8 mouse cellular contexts compared by ENCODE assay signal in genomic region chr5:149051571-149052420, GRCm38 (mm10). TPM values are rescaled to one million over a fixed set of nuclear protein-coding genes. Genes with fewer than 3 reads are reported as not detected.
DNase-seq lines count a peak whose midpoint lies in the region; ATAC-seq and TF ChIP-seq lines count a peak whose summit lies in the region.

No protein-coding gene starts in this region.

- no peaks in the 10 kb centered on the region for H3K9me3 ChIP-seq in forebrain, embryonic 12.5 days
- no peaks in the 10 kb centered on the region for H3K9me3 ChIP-seq in heart, postnatal 0 days (replicated peaks; ENCODE audit: control insufficient read depth, low read length)
- H3K9me3 ChIP-seq in liver, embryonic 15.5 days (replicated peaks): no peaks in the 10 kb centered on the region
- H3K9me3 ChIP-seq in neural tube, embryonic 11.5 days (ENCODE audit: control insufficient read depth, low read length): no peaks in the 10 kb centered on the region
- no peaks in the 10 kb centered on the region for H3K9me3 ChIP-seq in stomach, embryonic 15.5 days

- WGBS in forebrain, embryonic 12.5 days: under 1% methylated on average over 58 of the region's 120 CpGs
- under 1% methylated on average over 58 of the region's 120 CpGs for WGBS in heart, postnatal 0 days
- 1% methylated on average over 70 of the region's 120 CpGs for WGBS in liver, embryonic 15.5 days (ENCODE audit: insufficient replicate concordance)
- WGBS in neural tube, embryonic 11.5 days: 0% methylated on average over 53 of the region's 120 CpGs
- WGBS in stomach, embryonic 15.5 days: under 1% methylated on average over 57 of the region's 120 CpGs

- no peak for TF ChIP-seq CTCF in heart, postnatal 0 days (IDR thresholded peaks at IDR 0.05; ENCODE audit: low read depth)

- H3K27ac ChIP-seq in forebrain, embryonic 12.5 days: peak overlapping the region; percentile 100
- H3K27ac ChIP-seq in heart, postnatal 0 days (ENCODE audit: low read depth): peak overlapping the region; percentile 99
- H3K27ac ChIP-seq in liver, embryonic 15.5 days (replicated peaks): peak overlapping the region; percentile 97
- peak overlapping the region; percentile 100 for H3K27ac ChIP-seq in neural tube, embryonic 11.5 days (ENCODE audit: low read depth, low read length)
- peak overlapping the region; percentile 99 for H3K27ac ChIP-seq in stomach, embryonic 15.5 days

- H3K27me3 ChIP-seq in forebrain, embryonic 12.5 days: no peaks in the 10 kb centered on the region
- no peaks in the 10 kb centered on the region for H3K27me3 ChIP-seq in heart, postnatal 0 days (ENCODE audit: control insufficient read depth, insufficient read depth, low read length)
- no peaks in the 10 kb centered on the region for H3K27me3 ChIP-seq in liver, embryonic 15.5 days
- H3K27me3 ChIP-seq in neural tube, embryonic 11.5 days (ENCODE audit: control insufficient read depth, insufficient read depth, low read length): no peaks in the 10 kb centered on the region
- H3K27me3 ChIP-seq in stomach, embryonic 15.5 days (replicated peaks): no peaks in the 10 kb centered on the region

- TF ChIP-seq EP300 in heart, postnatal 0 days (IDR thresholded peaks at IDR 0.05; ENCODE audit: low read depth): no peak

- H3K4me2 ChIP-seq in forebrain, embryonic 12.5 days: peak overlapping the region; percentile 90
- peak overlapping the region; percentile 84 for H3K4me2 ChIP-seq in heart, postnatal 0 days (ENCODE audit: low read depth, low read length)
- peak overlapping the region; percentile 99 for H3K4me2 ChIP-seq in liver, embryonic 15.5 days
- H3K4me2 ChIP-seq in neural tube, embryonic 11.5 days (ENCODE audit: low read depth): peak overlapping the region; percentile 92
- H3K4me2 ChIP-seq in stomach, embryonic 15.5 days: peak overlapping the region; percentile 76

- peak; percentile 14 for ATAC-seq in CD4-positive, CD25-positive, alpha-beta regulatory T cell, adult 4 months
- peak; percentile 37 for ATAC-seq in forebrain, embryonic 12.5 days (ENCODE audit: low FRiP score)
- ATAC-seq in heart, postnatal 0 days (ENCODE audit: insufficient read depth, low read depth): peak; percentile 62
- ATAC-seq in liver, embryonic 15.5 days (ENCODE audit: insufficient read depth): peak; percentile 15
- peak; percentile 39 for ATAC-seq in neural tube, embryonic 11.5 days (ENCODE audit: insufficient read depth, low FRiP score, low TSS enrichment)
- ATAC-seq in stomach, embryonic 15.5 days (ENCODE audit: insufficient read depth, low FRiP score, low read depth): peak; percentile 44

- peak; percentile 21 for DNase-seq in c-Kit-negative CD71-positive TER-119-positive erythroid progenitor cells, embryonic 14.5 days (ENCODE audit: low read depth, low spot score)
- peak; percentile 86 for DNase-seq in heart, postnatal 0 days (ENCODE audit: low spot score)
- peak; percentile 87 to 90 for DNase-seq in kidney, postnatal 36 days
- peak; percentile 87 for DNase-seq in neural tube, embryonic 11.5 days (ENCODE audit: low spot score)

- peak overlapping the region; percentile 92 for H3K4me3 ChIP-seq in forebrain, embryonic 12.5 days (replicated peaks)
- peak overlapping the region; percentile 82 for H3K4me3 ChIP-seq in heart, postnatal 0 days (ENCODE audit: low read depth, low read length)
- H3K4me3 ChIP-seq in liver, embryonic 15.5 days (replicated peaks): peak overlapping the region; percentile 92
- peak overlapping the region; percentile 91 for H3K4me3 ChIP-seq in neural tube, embryonic 11.5 days (ENCODE audit: low read depth, low read length)
- H3K4me3 ChIP-seq in stomach, embryonic 15.5 days (replicated peaks): peak overlapping the region; percentile 80

- H3K9ac ChIP-seq in forebrain, embryonic 12.5 days: peak overlapping the region; percentile 99
- H3K9ac ChIP-seq in heart, postnatal 0 days (replicated peaks; ENCODE audit: low read depth, low read length): peak overlapping the region; percentile 98
- peak overlapping the region; percentile 97 for H3K9ac ChIP-seq in liver, embryonic 15.5 days
- peak overlapping the region; percentile 100 for H3K9ac ChIP-seq in neural tube, embryonic 11.5 days (ENCODE audit: low read length)
- H3K9ac ChIP-seq in stomach, embryonic 15.5 days: peak overlapping the region; percentile 95

- peaks cover 23% of the 10 kb centered on the region for H3K4me1 ChIP-seq in forebrain, embryonic 12.5 days
- peaks cover 13% of the 10 kb centered on the region; the same call in 1 of the 2 replicates for H3K4me1 ChIP-seq in heart, postnatal 0 days (ENCODE audit: control insufficient read depth, insufficient read depth)
- peaks cover 26% of the 10 kb centered on the region for H3K4me1 ChIP-seq in liver, embryonic 15.5 days (replicated peaks)
- peaks cover 6% of the 10 kb centered on the region for H3K4me1 ChIP-seq in neural tube, embryonic 11.5 days (ENCODE audit: control insufficient read depth, insufficient read depth, low read length)
- 0 out of 2 replicates have a peak, but pooled peaks cover 3% of the 10 kb centered on the region for H3K4me1 ChIP-seq in stomach, embryonic 15.5 days

- peaks cover 18% of the 10 kb centered on the region for H3K36me3 ChIP-seq in forebrain, embryonic 12.5 days (replicated peaks)
- peaks cover 19% of the 10 kb centered on the region; the same call in 1 of the 2 replicates for H3K36me3 ChIP-seq in heart, postnatal 0 days (replicated peaks; ENCODE audit: control insufficient read depth, insufficient read depth, low read length)
- peaks cover 23% of the 10 kb centered on the region for H3K36me3 ChIP-seq in liver, embryonic 15.5 days (replicated peaks)
- peaks cover 1% of the 10 kb centered on the region; the same call in 1 of the 2 replicates for H3K36me3 ChIP-seq in neural tube, embryonic 11.5 days (ENCODE audit: control insufficient read depth, insufficient read depth, low read length)
- no peaks in the 10 kb centered on the region; the same call in 1 of the 2 replicates for H3K36me3 ChIP-seq in stomach, embryonic 15.5 days

RNA-seq across cellular contexts. Expression of gene Gm42791, which starts 56.8 kb away (rescaled TPM):
- 1 to 10 TPM; 1.3 to 1.4 TPM for polyA plus RNA-seq in CD4-positive, CD25-positive, alpha-beta regulatory T cell, adult 4 months (2017; shearing (Covaris generic))
- 4.3 and 4.9 TPM in 2 replicates for polyA plus RNA-seq in forebrain, embryonic 12.5 days (2016; fragmentation: Nextera tagmentation; extraction: Ambion mirVana)
- total RNA-seq in heart, postnatal 0 days (2014; rRNA removed; ENCODE audit: low replicate concordance): not detected in 2 replicates
- 1.00 and 2.7 TPM in 2 replicates for polyA plus RNA-seq in heart, postnatal 0 days (2015; fragmentation: Nextera tagmentation; extraction: Ambion mirVana)
- polyA plus RNA-seq in liver, embryonic 15.5 days (2015; fragmentation: Nextera tagmentation; extraction: Ambion mirVana): 1.1 TPM in 1 of 2 replicates, not detected in the other
- polyA plus RNA-seq in neural tube, embryonic 11.5 days (2014; fragmentation: Nextera tagmentation; extraction: Ambion mirVana): 0.50 and 2.0 TPM in 2 replicates
- 0.67 and 0.80 TPM in 2 replicates for polyA plus RNA-seq in stomach, embryonic 15.5 days (2015; fragmentation: Nextera tagmentation; extraction: Ambion mirVana)

Comparison
In these comparisons a context has a peak if more than half of its experiments do, and no peak if none do; other contexts are left out.
1. Peak in every context shown above with its lines: DNase-seq, ATAC-seq, H3K4me3 ChIP-seq and H3K27ac ChIP-seq.
2. DNase-seq: peak in every context shown above with its lines; median percentile 88 in kidney, postnatal 36 days; 87 in neural tube, embryonic 11.5 days; 86 in heart, postnatal 0 days; 21 in c-Kit-negative CD71-positive TER-119-positive erythroid progenitor cells, embryonic 14.5 days.